Mouse (Mus musculus): Measurements from ENCODE around the gene Sim2.

Gene Sim2

GRCm38 (mm10) chr16:94071468-94071867 is 13.3 kb upstream of the Sim2 start:
- in situ Hi-C loops (cut with MboI; ENCODE audit: low pct_unique_long_range_greater_than_20kb in 1 of 2, low sequenced_read_pairs in 2 of 2, unreplicated experiment in 1 of 2): no loop called here

DNA sequence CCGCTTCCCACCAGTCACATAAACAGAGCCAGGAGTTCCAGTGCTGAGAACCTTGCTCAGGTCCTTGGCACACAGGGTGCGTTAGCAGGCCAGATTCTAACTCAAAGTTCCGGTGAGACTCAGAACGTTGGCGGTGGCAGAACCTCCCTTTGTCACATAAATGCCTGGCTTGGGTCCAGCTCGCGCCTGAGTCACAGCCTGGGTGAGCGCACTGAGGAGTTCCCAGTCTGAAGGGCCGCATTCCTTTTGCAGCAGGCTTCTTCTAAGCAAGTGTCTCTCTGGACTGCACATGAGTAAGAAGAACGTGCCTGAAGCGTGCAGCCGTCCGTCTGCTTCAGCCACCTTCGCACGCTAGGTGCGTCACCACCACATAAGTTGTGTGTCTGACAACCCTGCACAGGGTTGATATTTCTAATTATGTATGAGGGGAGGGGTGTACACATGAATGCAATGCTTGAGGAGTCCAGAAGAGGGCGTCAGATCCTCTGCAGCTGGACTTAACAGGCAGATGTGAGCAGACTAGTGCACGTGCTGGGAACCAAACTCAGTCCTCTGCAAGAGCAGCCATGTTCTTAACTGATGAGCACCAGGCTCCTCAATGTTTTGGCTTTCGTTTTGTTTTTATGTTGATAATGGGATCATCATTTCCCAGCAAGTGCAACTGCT is 9.2 kb upstream of the Sim2 start:
- in situ Hi-C loops (cut with MboI; ENCODE audit: low pct_unique_long_range_greater_than_20kb in 1 of 2, low sequenced_read_pairs in 2 of 2, unreplicated experiment in 1 of 2): loop anchor here in 1 of 2 experiments (25.0 kb wide), 1 partner anchor 187 kb away; no protein-coding TSS in a partner anchor

- in situ Hi-C loops (cut with MboI; ENCODE audit: low pct_unique_long_range_greater_than_20kb in 1 of 2, low sequenced_read_pairs in 2 of 2, unreplicated experiment in 1 of 2): loop anchor here in 1 of 2 experiments (25.0 kb wide), 1 partner anchor 184 kb away; no protein-coding TSS in a partner anchor
Observed at GRCm38 (mm10) chr16:94078318-94079074, 6.2 kb upstream of the Sim2 start.

GRCm38 (mm10) chr16:94079075-94079855 is 5.5 kb upstream of the Sim2 start:
- in situ Hi-C loops (cut with MboI; ENCODE audit: low pct_unique_long_range_greater_than_20kb in 1 of 2, low sequenced_read_pairs in 2 of 2, unreplicated experiment in 1 of 2): loop anchor here in 1 of 2 experiments (25.0 kb wide), 1 partner anchor 183 kb away; no protein-coding TSS in a partner anchor

DNA sequence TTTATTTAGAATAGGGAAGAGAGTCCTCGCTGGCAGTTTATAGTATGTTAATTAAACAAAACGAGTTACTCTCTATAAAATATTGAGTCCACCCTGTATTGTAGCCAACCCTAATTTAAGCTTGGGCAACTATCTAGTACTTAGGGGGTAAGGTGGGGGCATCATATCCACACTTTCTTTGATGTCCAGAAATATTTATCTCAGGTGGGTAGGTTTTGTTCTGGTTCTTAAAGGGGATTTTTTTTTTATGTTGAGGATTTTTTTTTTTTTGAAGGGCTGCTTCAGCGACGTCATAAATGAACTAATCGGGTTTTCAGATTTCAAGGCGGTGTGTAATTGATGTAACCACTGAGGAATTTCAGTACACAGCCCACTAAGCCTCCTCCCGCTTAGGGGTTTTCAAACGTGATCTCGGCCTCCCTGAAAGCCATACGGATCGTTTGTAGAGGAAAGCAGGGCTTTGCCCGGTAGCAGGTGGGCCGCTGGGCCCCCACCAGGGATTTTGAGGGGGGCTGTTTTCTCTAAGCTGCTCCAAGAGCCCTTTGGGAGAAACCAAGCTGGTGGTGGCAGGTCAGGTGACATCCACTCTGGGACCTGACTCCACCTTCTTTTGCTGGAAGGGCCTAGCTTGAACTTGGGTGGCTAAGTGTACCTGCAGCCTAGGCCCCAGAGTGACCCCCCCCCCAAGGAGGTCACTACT is 4.7 kb upstream of the Sim2 start:
- in situ Hi-C loops (cut with MboI; ENCODE audit: low pct_unique_long_range_greater_than_20kb in 1 of 2, low sequenced_read_pairs in 2 of 2, unreplicated experiment in 1 of 2): loop anchor here in 1 of 2 experiments (25.0 kb wide), 1 partner anchor 182 kb away; no protein-coding TSS in a partner anchor

- in situ Hi-C loops (cut with MboI; ENCODE audit: low pct_unique_long_range_greater_than_20kb in 1 of 2, low sequenced_read_pairs in 2 of 2, unreplicated experiment in 1 of 2): loop anchor here in 1 of 2 experiments (25.0 kb wide), 1 partner anchor 181 kb away; no protein-coding TSS in a partner anchor
Observed at GRCm38 (mm10) chr16:94081596-94081995, 3.1 kb upstream of the Sim2 start.

GRCm38 (mm10) chr16:94081996-94082708 is 2.6 kb upstream of the Sim2 start:
- in situ Hi-C loops (cut with MboI; ENCODE audit: low pct_unique_long_range_greater_than_20kb in 1 of 2, low sequenced_read_pairs in 2 of 2, unreplicated experiment in 1 of 2): loop anchor here in 1 of 2 experiments (25.0 kb wide), 1 partner anchor 180 kb away; no protein-coding TSS in a partner anchor

GRCm38 (mm10) chr16:94082960-94083847 is 1.5 kb upstream of the Sim2 start:
- in situ Hi-C loops (cut with MboI; ENCODE audit: low pct_unique_long_range_greater_than_20kb in 1 of 2, low sequenced_read_pairs in 2 of 2, unreplicated experiment in 1 of 2): loop anchor here in 1 of 2 experiments (25.0 kb wide), 1 partner anchor 179 kb away; no protein-coding TSS in a partner anchor

- in situ Hi-C loops (cut with MboI; ENCODE audit: low pct_unique_long_range_greater_than_20kb in 1 of 2, low sequenced_read_pairs in 2 of 2, unreplicated experiment in 1 of 2): loop anchor here in 1 of 2 experiments (25.0 kb wide), 1 partner anchor 178 kb away; no protein-coding TSS in a partner anchor
Observed at GRCm38 (mm10) chr16:94083848-94084525, 744 bp upstream of the Sim2 start.

GRCm38 (mm10) chr16:94085603-94086285 is 1.0 kb downstream of the Sim2 start:
- in situ Hi-C loops (cut with MboI; ENCODE audit: low pct_unique_long_range_greater_than_20kb in 1 of 2, low sequenced_read_pairs in 2 of 2, unreplicated experiment in 1 of 2): loop anchor here in 1 of 2 experiments (25.0 kb wide), 1 partner anchor 177 kb away; no protein-coding TSS in a partner anchor

DNA sequence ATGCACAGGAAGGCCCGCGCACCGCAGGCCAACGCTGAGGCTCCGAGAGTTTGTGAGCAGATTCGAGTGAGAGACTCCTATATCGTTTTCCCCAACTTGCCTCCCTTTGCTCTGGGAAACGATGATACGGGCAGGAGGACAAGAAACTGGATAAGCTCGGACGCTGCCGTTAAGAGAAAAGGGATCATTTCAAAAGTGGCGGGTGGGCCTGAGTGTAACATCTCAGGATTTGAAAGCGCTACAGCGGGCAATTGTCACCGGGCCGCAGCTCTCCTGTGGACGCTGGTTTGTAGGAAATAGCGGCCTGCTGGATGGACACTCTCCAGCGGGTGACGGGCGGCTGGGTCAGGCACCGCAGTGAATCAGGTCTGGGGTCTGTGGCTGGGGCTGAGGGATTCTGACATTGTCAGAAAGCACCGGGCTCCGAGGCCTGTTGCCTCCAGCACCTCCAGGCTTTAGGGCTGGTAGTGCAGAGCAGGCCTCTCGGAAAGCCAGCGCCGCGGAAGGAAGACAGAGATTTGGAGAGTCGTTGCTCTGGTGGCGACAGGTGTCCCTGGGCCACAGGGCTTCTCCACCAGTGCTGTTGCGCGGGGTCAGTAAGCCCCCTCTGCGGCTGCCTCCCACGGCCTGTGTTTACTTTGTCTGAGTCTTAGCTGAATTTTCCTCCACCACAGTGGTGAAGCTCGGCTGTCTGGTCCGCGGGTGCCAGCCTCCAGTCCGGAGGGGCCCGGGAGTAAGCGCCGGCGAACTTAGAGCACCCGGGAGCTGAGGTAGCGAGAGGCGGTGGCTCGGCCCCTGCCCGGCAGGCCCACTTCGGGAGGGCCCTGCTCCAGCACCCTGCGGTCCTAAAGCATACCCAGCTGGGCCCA is 2.2 kb downstream of the Sim2 start:
- in situ Hi-C loops (cut with MboI; ENCODE audit: low pct_unique_long_range_greater_than_20kb in 1 of 2, low sequenced_read_pairs in 2 of 2, unreplicated experiment in 1 of 2): loop anchor here in 1 of 2 experiments (25.0 kb wide), 1 partner anchor 175 kb away; no protein-coding TSS in a partner anchor

GRCm38 (mm10) chr16:94087570-94088225 is 3.0 kb downstream of the Sim2 start:
- in situ Hi-C loops (cut with MboI; ENCODE audit: low pct_unique_long_range_greater_than_20kb in 1 of 2, low sequenced_read_pairs in 2 of 2, unreplicated experiment in 1 of 2): loop anchor here in 1 of 2 experiments (25.0 kb wide), 1 partner anchor 175 kb away; no protein-coding TSS in a partner anchor

- in situ Hi-C loops (cut with MboI; ENCODE audit: low pct_unique_long_range_greater_than_20kb in 1 of 2, low sequenced_read_pairs in 2 of 2, unreplicated experiment in 1 of 2): loop anchor here in 1 of 2 experiments (25.0 kb wide), 1 partner anchor 174 kb away; no protein-coding TSS in a partner anchor
Observed at GRCm38 (mm10) chr16:94088226-94088748, 3.6 kb downstream of the Sim2 start.
